Mouse (Mus musculus) kidney, adult 8-10 months (tissue): ENCODE data around the gene Enpp5.

ENCODE experiments used
- DNase-seq, 2 experiments: peaks; one replicate each; pipeline ENCODE4 v3.0.0; 2022

Enpp5 gene

GRCm38 (mm10) chr17:44078631-44079350 is at the start of gene Enpp5:
Gene Enpp5 (plus strand): TSS chr17:44078813.
- DNase-seq, result peak; percentile 86 to 91

- no peak for DNase-seq
These were observed 49.0 kb upstream of the Enpp5 start for GRCm38 (mm10) chr17:44029616-44030015.

- peak in 1 of 2 experiments; percentile 2 for DNase-seq
These were observed 47.6 kb upstream of the Enpp5 start for GRCm38 (mm10) chr17:44030776-44031587.

- DNase-seq, result no peak
These were observed 43.6 kb upstream of the Enpp5 start for GRCm38 (mm10) chr17:44035005-44035404.

GRCm38 (mm10) chr17:44038656-44039055 is 40.0 kb upstream of the Enpp5 start:
- peak in 1 of 2 experiments; percentile 38 for DNase-seq

- DNase-seq, result no peak
These were observed 38.2 kb upstream of the Enpp5 start for GRCm38 (mm10) chr17:44040449-44040848.

GRCm38 (mm10) chr17:44042301-44042700 is 36.3 kb upstream of the Enpp5 start:
- DNase-seq, result no peak

GRCm38 (mm10) chr17:44042861-44043260 is 35.8 kb upstream of the Enpp5 start:
- DNase-seq, result no peak

GRCm38 (mm10) chr17:44053427-44053826 is 25.2 kb upstream of the Enpp5 start:
- no peak for DNase-seq

- no peak for DNase-seq
These were observed 21.5 kb upstream of the Enpp5 start for GRCm38 (mm10) chr17:44057123-44057522.

GRCm38 (mm10) chr17:44058145-44058544 is 20.5 kb upstream of the Enpp5 start:
- DNase-seq, result no peak

GRCm38 (mm10) chr17:44060781-44061180 is 17.8 kb upstream of the Enpp5 start:
- no peak for DNase-seq

- no peak for DNase-seq
These were observed 17.2 kb upstream of the Enpp5 start for GRCm38 (mm10) chr17:44061289-44061890.

- DNase-seq, result no peak
These were observed 9.7 kb upstream of the Enpp5 start for GRCm38 (mm10) chr17:44068876-44069275.

GRCm38 (mm10) chr17:44071680-44072079 is 6.9 kb upstream of the Enpp5 start:
- DNase-seq, result no peak

- DNase-seq, result no peak
These were observed 3.0 kb upstream of the Enpp5 start for GRCm38 (mm10) chr17:44075601-44076000.

- DNase-seq, result peak; percentile 26 to 31
These were observed 2.4 kb upstream of the Enpp5 start for GRCm38 (mm10) chr17:44076051-44076680.

- DNase-seq, result peak in 1 of 2 experiments; percentile 11
These were observed 1.3 kb upstream of the Enpp5 start for GRCm38 (mm10) chr17:44077146-44077842.

- no peak for DNase-seq
These were observed 811 bp upstream of the Enpp5 start for GRCm38 (mm10) chr17:44077843-44078160.

GRCm38 (mm10) chr17:44083156-44083555 is 4.5 kb downstream of the Enpp5 start:
- DNase-seq, result no peak

GRCm38 (mm10) chr17:44088226-44088625 is 9.6 kb downstream of the Enpp5 start:
- no peak for DNase-seq

- DNase-seq, result no peak
These were observed 12.3 kb downstream of the Enpp5 start for GRCm38 (mm10) chr17:44090916-44091315.

- no peak for DNase-seq
These were observed 12.9 kb downstream of the Enpp5 start for GRCm38 (mm10) chr17:44091512-44091911.
